Mouse (Mus musculus): ENCODE measurements at regions not wholly inside any gene's neighbourhood (a gene's known extent, or its start where the extent isn't known, plus 50 kb on each side); places are given as distances from the start of the nearest gene placed in this dataset.
A peak's percentile ranks its signal among the peaks of the same experiment; 100 is the strongest.

DNA sequence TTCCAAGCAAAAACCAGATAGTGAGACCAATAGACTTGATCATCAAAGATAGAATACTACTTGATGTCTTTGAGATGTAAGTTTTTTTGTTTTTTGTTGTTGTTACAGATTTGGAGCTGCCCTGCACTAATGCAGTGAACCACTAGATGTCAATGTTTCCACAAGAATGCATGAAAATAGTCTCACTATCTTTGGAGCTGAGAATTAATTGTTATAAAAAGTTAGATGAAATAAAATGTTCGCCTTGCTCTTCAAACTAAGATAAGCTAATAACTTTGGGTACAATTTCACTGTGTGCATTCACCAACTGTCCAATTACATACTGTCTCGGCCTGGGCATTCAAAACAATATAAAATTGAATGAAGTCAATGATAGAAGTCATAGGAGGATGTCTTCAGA, 223.2 kb upstream of the Agtr1b start:
- peak; percentile 43 for DNase-seq (ENCODE audit: low read depth)

DNA sequence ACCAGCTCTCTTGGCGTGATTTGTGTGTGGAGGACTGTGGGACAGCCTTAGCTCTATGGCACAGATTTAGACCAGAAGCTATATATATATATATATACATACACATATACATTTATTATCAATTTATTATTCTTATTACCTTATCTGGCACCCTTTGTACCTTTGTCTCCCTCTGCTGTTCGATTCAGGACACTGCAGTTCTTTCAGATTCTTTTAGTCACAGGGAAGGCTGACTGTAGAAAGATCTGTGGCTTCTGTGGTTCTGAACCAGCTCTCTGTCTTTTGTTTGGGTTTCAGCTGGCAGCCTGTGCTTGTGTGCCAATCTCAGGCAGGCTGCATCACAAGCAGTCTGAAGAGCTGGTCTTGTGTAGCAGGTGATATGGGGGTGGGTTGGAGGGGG, 184.6 kb upstream of the Agtr1b start:
- DNase-seq (ENCODE audit: low read depth), result peak; percentile 67

DNA sequence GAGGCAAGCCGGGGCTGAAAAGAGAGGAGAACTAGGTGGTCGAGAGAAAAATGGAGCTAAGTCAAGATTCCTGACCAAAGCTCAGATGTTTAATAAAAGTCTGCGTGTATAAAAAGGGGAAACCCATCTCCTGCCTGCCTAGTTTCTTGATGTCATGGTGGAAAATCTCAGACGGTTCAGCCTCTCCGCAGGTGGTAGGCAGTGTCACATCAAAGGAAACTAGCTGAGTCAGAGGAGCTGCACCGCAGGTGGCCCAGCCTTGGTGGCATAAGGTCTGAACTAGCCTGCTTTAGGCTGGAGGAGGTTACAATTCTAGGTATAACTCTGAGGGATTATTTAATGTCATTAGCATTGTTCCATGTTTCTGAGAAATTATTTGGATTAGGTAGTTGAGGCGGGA, 177.0 kb upstream of the Agtr1b start:
- no peak for DNase-seq (ENCODE audit: low read depth)

DNA sequence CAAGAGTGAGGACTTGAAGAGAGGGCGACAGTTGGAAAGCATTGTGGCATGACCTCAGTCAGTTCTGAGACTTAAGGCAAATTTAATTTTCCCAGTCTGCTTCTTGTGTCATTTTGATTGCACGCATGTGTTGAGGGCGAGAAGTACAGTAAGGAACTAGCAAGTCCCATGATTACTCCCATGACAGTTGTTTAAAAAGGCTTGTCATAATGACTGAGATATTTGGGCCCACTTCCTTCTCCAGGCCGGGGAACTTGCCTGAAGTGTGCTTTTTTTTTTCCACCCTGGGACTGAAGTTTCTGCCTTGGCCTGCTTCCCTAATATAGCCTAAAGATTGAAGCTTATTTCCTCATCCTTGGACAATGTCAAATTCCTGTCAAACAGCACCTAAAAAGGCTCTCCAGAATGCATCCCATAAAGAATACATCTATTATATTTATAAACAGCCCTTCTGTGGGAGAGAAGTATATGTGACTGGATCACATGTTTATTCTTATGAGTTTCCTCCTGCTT, 171.6 kb upstream of the Agtr1b start:
- no peak for DNase-seq (ENCODE audit: low read depth)

DNA sequence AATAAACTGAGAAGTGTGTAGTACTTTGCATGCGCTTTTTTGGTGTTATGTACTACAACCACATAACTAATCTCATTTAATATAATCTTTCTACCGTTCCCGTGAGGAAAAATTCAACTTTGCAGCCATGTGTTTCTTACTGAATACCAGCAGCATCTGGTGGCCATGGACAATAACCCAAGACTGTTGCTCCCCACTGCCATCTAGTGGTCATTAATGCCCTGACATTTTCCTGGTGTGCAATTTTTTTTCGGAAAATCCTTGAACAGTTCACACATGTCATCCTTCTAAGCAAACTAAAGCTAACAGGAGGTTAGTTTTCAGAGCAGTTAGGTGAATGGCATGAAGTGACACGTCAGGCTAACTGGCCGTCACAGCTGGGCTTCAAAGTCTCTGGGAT, 153.8 kb upstream of the Agtr1b start:
- DNase-seq (ENCODE audit: low read depth), result peak; percentile 65

DNA sequence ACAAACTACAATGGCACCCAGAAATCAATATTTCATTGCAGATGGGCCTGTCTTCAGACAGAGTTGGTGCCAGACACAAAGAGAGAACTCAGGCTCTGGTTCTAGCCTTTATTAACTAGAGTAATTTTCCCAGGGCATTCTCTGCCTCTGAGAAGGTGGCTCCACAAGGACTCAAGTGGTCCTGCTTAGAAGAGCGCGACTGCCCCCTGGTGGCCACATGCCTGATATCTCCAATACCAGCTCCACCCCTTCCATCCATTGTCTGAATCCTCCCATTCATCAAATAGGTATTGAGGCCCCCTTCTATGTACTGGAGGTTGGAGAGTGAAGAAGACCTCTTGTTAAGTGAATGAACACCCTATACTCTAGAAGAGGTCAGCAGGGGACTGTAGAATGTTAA, 142.2 kb upstream of the Agtr1b start:
- DNase-seq (ENCODE audit: low read depth), result peak; percentile 86

DNA sequence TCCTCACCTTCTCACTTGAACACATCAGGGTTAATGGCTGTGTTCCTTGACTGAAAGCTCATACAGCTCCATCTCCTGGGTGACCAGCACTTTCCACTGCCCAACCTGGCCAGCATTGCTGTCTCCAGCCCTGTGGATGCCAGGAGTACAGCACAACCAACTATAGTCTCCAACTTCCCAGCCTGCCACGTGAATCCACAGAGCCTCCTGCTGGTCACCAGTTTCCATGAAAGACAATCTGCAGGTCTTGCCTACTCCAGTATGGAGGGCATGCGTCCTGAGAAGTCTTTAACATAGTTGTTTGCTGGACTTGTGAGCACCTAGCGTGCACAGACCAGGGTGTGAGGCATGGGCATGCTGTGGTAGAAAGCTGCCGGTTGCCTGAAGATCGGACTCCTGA, 138.6 kb upstream of the Agtr1b start:
- peak; percentile 27 for DNase-seq (ENCODE audit: low read depth)
